Mouse (Mus musculus): ENCODE data around the gene Lrp10. TPM values are rescaled to one million over a fixed set of nuclear protein-coding genes. Genes with fewer than 3 reads are reported as not detected.

The Lrp10 gene
- polyA plus RNA-seq, 1 experiment = 48.6 TPM

GRCm38 (mm10) chr14:54454669-54455528 lies 9.0 kb upstream of the Lrp10 start:
- no peaks in the 10 kb centered on the region for H3K27me3 ChIP-seq (ENCODE audit: control insufficient read depth, insufficient read depth, low read length)
- H3K4me1 ChIP-seq (ENCODE audit: control insufficient read depth, insufficient read depth, low read length) = no peaks in the 10 kb centered on the region
- no peak overlapping the region for H3K27ac ChIP-seq (ENCODE audit: insufficient read depth, low read length)
- H3K4me3 ChIP-seq (replicated peaks; ENCODE audit: insufficient read depth, low read depth, low read length) = no peak overlapping the region
- WGBS = 71% methylated on average over 11 of the region's 11 CpGs
- TF ChIP-seq POLR2A (IDR thresholded peaks at IDR 0.05; ENCODE audit: borderline replicate concordance, insufficient read depth, low read length) (no peak), CTCF (IDR thresholded peaks at IDR 0.05; ENCODE audit: borderline replicate concordance, insufficient read depth, low read depth, low read length) (no peak)
- DNase-seq = no peak

GRCm38 (mm10) chr14:54457907-54458569 lies 5.9 kb upstream of the Lrp10 start:
- 89% methylated on average over 14 of the region's 14 CpGs for WGBS
- H3K4me3 ChIP-seq (replicated peaks; ENCODE audit: insufficient read depth, low read depth, low read length) = no peak overlapping the region
- DNase-seq = no peak
- H3K27me3 ChIP-seq (ENCODE audit: control insufficient read depth, insufficient read depth, low read length) = no peaks in the 10 kb centered on the region
- no peak overlapping the region for H3K27ac ChIP-seq (ENCODE audit: insufficient read depth, low read length)
- no peak for TF ChIP-seq POLR2A (IDR thresholded peaks at IDR 0.05; ENCODE audit: borderline replicate concordance, insufficient read depth, low read length)
- H3K4me1 ChIP-seq (ENCODE audit: control insufficient read depth, insufficient read depth, low read length) = no peaks in the 10 kb centered on the region

GRCm38 (mm10) chr14:54462146-54462545 lies 1.8 kb upstream of the Lrp10 start:
- H3K27me3 ChIP-seq (ENCODE audit: control insufficient read depth, insufficient read depth, low read length) = no peaks in the 10 kb centered on the region
- 93% methylated on average over 4 of the region's 4 CpGs for WGBS
- no peak overlapping the region for H3K27ac ChIP-seq (ENCODE audit: insufficient read depth, low read length)
- no peak for DNase-seq
- no peak overlapping the region for H3K4me3 ChIP-seq (replicated peaks; ENCODE audit: insufficient read depth, low read depth, low read length)
- no peak for TF ChIP-seq CTCF (IDR thresholded peaks at IDR 0.05; ENCODE audit: borderline replicate concordance, insufficient read depth, low read depth, low read length)
- no peak for TF ChIP-seq POLR2A (IDR thresholded peaks at IDR 0.05; ENCODE audit: borderline replicate concordance, insufficient read depth, low read length)
- no peaks in the 10 kb centered on the region; the same call in 1 of the 2 replicates for H3K4me1 ChIP-seq (ENCODE audit: control insufficient read depth, insufficient read depth, low read length)

GRCm38 (mm10) chr14:54463108-54463958 lies 604 bp upstream of the Lrp10 start:
- 15% methylated on average over 12 of the region's 12 CpGs for WGBS
- Histone ChIP-seq H3K4me3 (replicated peaks; ENCODE audit: insufficient read depth, low read depth, low read length) (peak overlapping the region; percentile 82), H3K27me3 (ENCODE audit: control insufficient read depth, insufficient read depth, low read length) (no peaks in the 10 kb centered on the region), H3K27ac (ENCODE audit: insufficient read depth, low read length) (peak overlapping the region; percentile 2; the same call in 1 of the 2 replicates), H3K4me1 (ENCODE audit: control insufficient read depth, insufficient read depth, low read length) (no peaks in the 10 kb centered on the region; the same call in 1 of the 2 replicates)
- DNase-seq = no peak
- TF ChIP-seq CTCF (IDR thresholded peaks at IDR 0.05; ENCODE audit: borderline replicate concordance, insufficient read depth, low read depth, low read length) (no peak), POLR2A (IDR thresholded peaks at IDR 0.05; ENCODE audit: borderline replicate concordance, insufficient read depth, low read length) (no peak)

- peak; percentile 73 for DNase-seq
- H3K27me3 ChIP-seq (ENCODE audit: control insufficient read depth, insufficient read depth, low read length) = no peaks in the 10 kb centered on the region
- H3K4me1 ChIP-seq (ENCODE audit: control insufficient read depth, insufficient read depth, low read length) = peaks cover 8% of the 10 kb centered on the region
- H3K27ac ChIP-seq (ENCODE audit: insufficient read depth, low read length) = peak overlapping the region; percentile 44
- peak overlapping the region; percentile 82 for H3K4me3 ChIP-seq (replicated peaks; ENCODE audit: insufficient read depth, low read depth, low read length)
- TF ChIP-seq POLR2A (IDR thresholded peaks at IDR 0.05; ENCODE audit: borderline replicate concordance, insufficient read depth, low read length) (no peak), CTCF (IDR thresholded peaks at IDR 0.05; ENCODE audit: borderline replicate concordance, insufficient read depth, low read depth, low read length) (peak; percentile 70)
- WGBS = under 1% methylated on average over 53 of the region's 57 CpGs
These were observed 512 bp downstream of the Lrp10 start for GRCm38 (mm10) chr14:54464293-54465005.

GRCm38 (mm10) chr14:54471467-54471866 lies 7.5 kb downstream of the Lrp10 start:
- DNase-seq = no peak
- no peaks in the 10 kb centered on the region for H3K27me3 ChIP-seq (ENCODE audit: control insufficient read depth, insufficient read depth, low read length)
- H3K4me3 ChIP-seq (replicated peaks; ENCODE audit: insufficient read depth, low read depth, low read length) = no peak overlapping the region
- peaks cover 27% of the 10 kb centered on the region for H3K4me1 ChIP-seq (ENCODE audit: control insufficient read depth, insufficient read depth, low read length)
- no peak overlapping the region for H3K27ac ChIP-seq (ENCODE audit: insufficient read depth, low read length)
- no peak for TF ChIP-seq POLR2A (IDR thresholded peaks at IDR 0.05; ENCODE audit: borderline replicate concordance, insufficient read depth, low read length)
- TF ChIP-seq CTCF (IDR thresholded peaks at IDR 0.05; ENCODE audit: borderline replicate concordance, insufficient read depth, low read depth, low read length) = no peak
- WGBS = 94% methylated on average over 2 of the region's 2 CpGs

GRCm38 (mm10) chr14:54472671-54473070 lies 8.7 kb downstream of the Lrp10 start:
- no peak overlapping the region for H3K27ac ChIP-seq (ENCODE audit: insufficient read depth, low read length)
- no peak overlapping the region for H3K4me3 ChIP-seq (replicated peaks; ENCODE audit: insufficient read depth, low read depth, low read length)
- WGBS = 10% methylated on average over 5 of the region's 5 CpGs
- H3K27me3 ChIP-seq (ENCODE audit: control insufficient read depth, insufficient read depth, low read length) = no peaks in the 10 kb centered on the region
- peaks cover 27% of the 10 kb centered on the region for H3K4me1 ChIP-seq (ENCODE audit: control insufficient read depth, insufficient read depth, low read length)
- peak; percentile 46 to 57 for DNase-seq
- no peak for TF ChIP-seq POLR2A (IDR thresholded peaks at IDR 0.05; ENCODE audit: borderline replicate concordance, insufficient read depth, low read length)
- TF ChIP-seq CTCF (IDR thresholded peaks at IDR 0.05; ENCODE audit: borderline replicate concordance, insufficient read depth, low read depth, low read length) = no peak
